23 mouse cellular contexts compared by ENCODE assay signal in the genomic region with DNA sequence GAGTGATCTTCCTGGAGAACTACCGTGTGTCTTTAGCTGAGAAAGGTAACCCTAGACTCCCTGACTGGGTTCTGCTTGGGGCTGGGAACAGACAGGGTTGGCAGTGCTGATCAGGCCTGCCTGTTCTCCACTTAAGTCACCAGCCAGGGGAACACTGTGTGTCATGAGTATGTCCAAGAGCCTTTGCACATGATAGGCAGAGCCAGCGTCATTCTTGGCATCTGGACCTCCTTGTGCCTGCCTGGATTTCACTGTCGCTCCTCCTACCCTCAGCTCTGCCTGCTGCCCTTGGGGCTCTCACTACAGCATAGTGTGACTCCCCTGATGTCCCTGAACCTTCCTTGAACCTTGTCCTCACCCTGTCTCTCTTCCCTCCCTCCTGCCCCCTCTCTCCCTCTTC. TPM values are rescaled to one million over a fixed set of nuclear protein-coding genes. Genes with fewer than 3 reads are reported as not detected.
A peak's percentile ranks its signal among the peaks of the same experiment; 100 is the strongest.
DNase-seq lines count a peak whose midpoint lies in the region; ATAC-seq and TF ChIP-seq lines count a peak whose summit lies in the region.
"Had no signal": no experiment of that assay in that cellular context is flagged by ENCODE, and none has a peak within 500 bp of the region (broad histone marks: within the 10 kb centered on the region; RNA-seq: fewer than 3 reads in every experiment).

No protein-coding gene starts in this region.

- H3K9me3 ChIP-seq in heart, embryonic 12.5 days (replicated peaks): no peaks in the 10 kb centered on the region
- H3K9me3 ChIP-seq: embryonic facial prominence, embryonic 10.5 days; forebrain, embryonic 13.5 days; heart, embryonic 13.5 days; hindbrain, embryonic 10.5 days; limb, embryonic 13.5 days; liver, embryonic 13.5 days; midbrain, embryonic 10.5 days had no signal

- no peaks in the 10 kb centered on the region for H3K4me1 ChIP-seq in heart, embryonic 12.5 days (replicated peaks)
- H3K4me1 ChIP-seq in cerebellum, adult 2 months (ENCODE audit: control insufficient read depth, insufficient read depth, low read length): peaks cover 8% of the 10 kb centered on the region
- H3K4me1 ChIP-seq: embryonic facial prominence, embryonic 10.5 days; forebrain, embryonic 13.5 days; heart, embryonic 13.5 days; hindbrain, embryonic 10.5 days; limb, embryonic 13.5 days; liver, embryonic 13.5 days; midbrain, embryonic 10.5 days had no signal

- H3K4me3 ChIP-seq in heart, embryonic 12.5 days: no peak overlapping the region
- no peak overlapping the region for H3K4me3 ChIP-seq in cerebellum, adult 2 months (replicated peaks; ENCODE audit: insufficient read depth, low read depth, low read length)
- H3K4me3 ChIP-seq: embryonic facial prominence, embryonic 10.5 days; forebrain, embryonic 13.5 days; heart, embryonic 13.5 days; hindbrain, embryonic 10.5 days; limb, embryonic 13.5 days; liver, embryonic 13.5 days; midbrain, embryonic 10.5 days had no signal

- peaks cover 98% of the 10 kb centered on the region for H3K36me3 ChIP-seq in heart, embryonic 12.5 days

- WGBS in heart, embryonic 12.5 days: 87% methylated on average over 3 of the region's 3 CpGs
- WGBS in cerebellum, adult 2 months: 78% methylated on average over 3 of the region's 3 CpGs

- no peak overlapping the region for H3K4me2 ChIP-seq in heart, embryonic 12.5 days
- H3K4me2 ChIP-seq: forebrain, embryonic 13.5 days; heart, embryonic 13.5 days; limb, embryonic 13.5 days; liver, embryonic 13.5 days; lung, embryonic 14.5 days had no signal

- peak; percentile 98 for DNase-seq in heart, adult 11 months
- DNase-seq in adipocyte (ENCODE audit: low spot score): peak; percentile 88
- peak; percentile 63 for DNase-seq in adrenal gland, postnatal 10 days
- DNase-seq in heart, adult 9 months (ENCODE audit: low spot score in 2 of 2): peak; percentile 67 to 69
- DNase-seq in left cerebral cortex, adult 8-10 months (ENCODE audit: low spot score in 2 of 2): no peak
- DNase-seq in cerebellum, adult 2 months: no peak
- DNase-seq in kidney, postnatal 25 days: no peak
- DNase-seq: B cell, adult 2 months; cerebellum, adult 8-10 months; kidney, adult 2 months; kidney, postnatal 14 days; liver, embryonic 13.5 days; lung, embryonic 14.5 days; lung, postnatal 4 days; thymus, postnatal 14 days had no signal

- H3K27ac ChIP-seq in heart, embryonic 12.5 days (ENCODE audit: poor library complexity, severe bottlenecking): no peak overlapping the region
- H3K27ac ChIP-seq in cerebellum, adult 2 months (ENCODE audit: insufficient read depth, low read length): no peak overlapping the region
- H3K27ac ChIP-seq: embryonic facial prominence, embryonic 10.5 days; forebrain, embryonic 13.5 days; heart, embryonic 13.5 days; hindbrain, embryonic 10.5 days; limb, embryonic 13.5 days; liver, embryonic 13.5 days; midbrain, embryonic 10.5 days; stomach, postnatal 0 days had no signal

- no peaks in the 10 kb centered on the region for H3K27me3 ChIP-seq in heart, embryonic 12.5 days (replicated peaks)
- no peaks in the 10 kb centered on the region for H3K27me3 ChIP-seq in cerebellum, adult 2 months (ENCODE audit: control insufficient read depth, insufficient read depth, low read length)
- H3K27me3 ChIP-seq: forebrain, embryonic 13.5 days; heart, embryonic 13.5 days; limb, embryonic 13.5 days; liver, embryonic 13.5 days had no signal

- TF ChIP-seq CTCF in cerebellum, adult 2 months (IDR thresholded peaks at IDR 0.05; ENCODE audit: borderline replicate concordance, insufficient read depth, low read depth, low read length): no peak

- ATAC-seq in heart, embryonic 12.5 days (ENCODE audit: insufficient number of reproducible peaks, low FRiP score): no peak
- ATAC-seq: forebrain, embryonic 13.5 days had no signal

- TF ChIP-seq POLR2A in cerebellum, adult 2 months (IDR thresholded peaks at IDR 0.05; ENCODE audit: borderline replicate concordance, insufficient read depth, low read length): no peak

- H3K9ac ChIP-seq in heart, embryonic 12.5 days: no peak overlapping the region
- H3K9ac ChIP-seq: forebrain, embryonic 13.5 days; heart, embryonic 13.5 days; limb, embryonic 13.5 days; liver, embryonic 13.5 days; lung, embryonic 14.5 days had no signal

RNA-seq across cellular contexts. Expression of gene Pygb, which starts 39.9 kb away (rescaled TPM):
- 212 and 213 TPM in 2 replicates for polyA plus RNA-seq in heart, embryonic 12.5 days (2016; fragmentation: Nextera tagmentation; extraction: Ambion mirVana)
- 10 to 100 TPM; 46.8 to 51.4 TPM for total RNA-seq in adrenal gland, postnatal 10 days (2021)
- total RNA-seq in left cerebral cortex, adult 8-10 months (2022): 100 to 1,000 TPM; 143 to 172 (median 150) TPM
- 134 and 144 TPM in 2 replicates for polyA plus RNA-seq in cerebellum, adult 2 months (2012; rRNA removed)

Comparison
In these comparisons a context has a peak if more than half of its experiments do, and no peak if none do; other contexts are left out.
1. DNase-seq: peak in heart, adult 11 months (single experiment), adipocyte (single experiment), adrenal gland, postnatal 10 days (single experiment) and heart, adult 9 months (2 of 2); none in left cerebral cortex, adult 8-10 months (0 of 2), cerebellum, adult 2 months (0 of 2) and kidney, postnatal 25 days (0 of 2).